Mouse (Mus musculus) heart, embryonic 13.5 days (tissue): ENCODE measurements at regions not wholly inside any gene's neighbourhood (a gene's known extent, or its start where the extent isn't known, plus 50 kb on each side); places are given as distances from the start of the nearest gene placed in this dataset.

Experiments
- ATAC-seq: fragments of 200-750 bp; cut with Nextera tagmentation; 2 replicates; pipeline ENCODE4 v1.8.0; 2017; ENCODE audit warnings: moderate TSS enrichment; ENCODE audit not compliant: insufficient number of reproducible peaks, low FRiP score, low TSS enrichment; ENCODE audit errors: extremely low read depth
- H3K27ac ChIP-seq: fragments of 300-500 bp; sonication (generic); replicated peaks from 2 replicates; pipeline ENCODE4 v1.5.1; 2015; ENCODE audit warnings: moderate library complexity, mild to moderate bottlenecking, inconsistent platforms
- H3K27me3 ChIP-seq: fragments of 300-500 bp; sonication (generic); replicated peaks from 2 replicates; pipeline ENCODE4 v1.6.1; 2015; ENCODE audit warnings: mild to moderate bottlenecking, inconsistent platforms
- H3K36me3 ChIP-seq: fragments of 300-500 bp; sonication (generic); 2 replicates; pipeline ENCODE4 v1.6.1; 2015; ENCODE audit warnings: mild to moderate bottlenecking, inconsistent platforms
- H3K4me1 ChIP-seq: fragments of 300-500 bp; sonication (generic); 2 replicates; pipeline ENCODE4 v1.6.1; 2015; ENCODE audit warnings: inconsistent platforms
- H3K4me2 ChIP-seq: fragments of 300-500 bp; sonication (generic); 2 replicates; pipeline ENCODE4 v1.6.1; 2015; ENCODE audit warnings: inconsistent platforms, mild to moderate bottlenecking, moderate library complexity
- H3K4me3 ChIP-seq: fragments of 300-500 bp; sonication (generic); 2 replicates; pipeline ENCODE4 v1.5.1; 2015; ENCODE audit warnings: moderate library complexity, mild to moderate bottlenecking, inconsistent platforms
- H3K9ac ChIP-seq: fragments of 300-500 bp; sonication (generic); 2 replicates; pipeline ENCODE4 v1.6.1; 2015; ENCODE audit warnings: inconsistent platforms, mild to moderate bottlenecking, moderate library complexity
- H3K9me3 ChIP-seq: fragments of 300-500 bp; sonication (generic); 2 replicates; pipeline ENCODE4 v1.6.1; 2016; ENCODE audit warnings: inconsistent platforms
- WGBS: fragments of 180-500 bp; shearing (Covaris S2); methylation state at CpG from one replicate; pipeline ENCODE4 v1.1.7; 2015; ENCODE audit warnings: mixed read lengths; 5-methylcytosine and 5-hydroxymethylcytosine counted together

- Histone ChIP-seq H3K9me3 (no peaks in the 10 kb centered on the region), H3K4me2 (no peak overlapping the region), H3K27ac (no peak overlapping the region), H3K36me3 (no peaks in the 10 kb centered on the region), H3K4me3 (no peak overlapping the region), H3K4me1 (peaks cover 17% of the 10 kb centered on the region; the same call in 1 of the 2 replicates), H3K9ac (no peak overlapping the region), H3K27me3 (no peaks in the 10 kb centered on the region)
- WGBS: 55% methylated on average over 2 of the region's 2 CpGs
- no peak for ATAC-seq
Measured at GRCm38 (mm10) chr15:62490548-62490947, 1354.4 kb downstream of the Gsdmc2 start.

- WGBS: 78% methylated on average over 6 of the region's 6 CpGs
Measured at GRCm38 (mm10) chr15:62486540-62486939, 1358.4 kb downstream of the Gsdmc2 start.

GRCm38 (mm10) chr15:62484350-62484749, 1360.6 kb downstream of the Gsdmc2 start:
- no peak overlapping the region for H3K9ac ChIP-seq
- WGBS: 80% methylated on average over 3 of the region's 3 CpGs

More at GRCm38 (mm10) chr15:62486540-62486939, 1358.4 kb downstream of the Gsdmc2 start:
- H3K27me3 ChIP-seq: no peaks in the 10 kb centered on the region
- no peak for ATAC-seq
- H3K4me3 ChIP-seq: no peak overlapping the region
- no peak overlapping the region for H3K27ac ChIP-seq
- no peak overlapping the region for H3K9ac ChIP-seq
- H3K4me1 ChIP-seq: peaks cover 17% of the 10 kb centered on the region; the same call in 1 of the 2 replicates
- H3K36me3 ChIP-seq: no peaks in the 10 kb centered on the region
- no peak overlapping the region for H3K4me2 ChIP-seq
- H3K9me3 ChIP-seq: no peaks in the 10 kb centered on the region

GRCm38 (mm10) chr15:62483534-62483933, 1361.4 kb downstream of the Gsdmc2 start:
- H3K4me3 ChIP-seq: no peak overlapping the region
- no peak overlapping the region for H3K9ac ChIP-seq
- no peaks in the 10 kb centered on the region for H3K36me3 ChIP-seq
- ATAC-seq: no peak
- no peak overlapping the region for H3K27ac ChIP-seq
- no peaks in the 10 kb centered on the region for H3K27me3 ChIP-seq
- H3K9me3 ChIP-seq: no peaks in the 10 kb centered on the region
- H3K4me1 ChIP-seq: 0 out of 2 replicates have a peak, but pooled peaks cover 2% of the 10 kb centered on the region
- no peak overlapping the region for H3K4me2 ChIP-seq
- 67% methylated on average over 1 of the region's 1 CpGs for WGBS

More at GRCm38 (mm10) chr15:62484350-62484749, 1360.6 kb downstream of the Gsdmc2 start:
- 0 out of 2 replicates have a peak, but pooled peaks cover 7% of the 10 kb centered on the region for H3K4me1 ChIP-seq
- H3K36me3 ChIP-seq: no peaks in the 10 kb centered on the region
- H3K27me3 ChIP-seq: no peaks in the 10 kb centered on the region
- H3K4me2 ChIP-seq: no peak overlapping the region
- H3K9me3 ChIP-seq: no peaks in the 10 kb centered on the region
- no peak for ATAC-seq
- no peak overlapping the region for H3K4me3 ChIP-seq
- H3K27ac ChIP-seq: no peak overlapping the region

GRCm38 (mm10) chr15:62482357-62482756, 1362.6 kb downstream of the Gsdmc2 start:
- Histone ChIP-seq H3K27me3 (no peaks in the 10 kb centered on the region), H3K9me3 (no peaks in the 10 kb centered on the region), H3K27ac (no peak overlapping the region), H3K36me3 (no peaks in the 10 kb centered on the region), H3K4me1 (no peaks in the 10 kb centered on the region), H3K4me2 (no peak overlapping the region), H3K4me3 (no peak overlapping the region), H3K9ac (no peak overlapping the region)
- ATAC-seq: no peak
- WGBS: 79% methylated on average over 7 of the region's 7 CpGs

- ATAC-seq: no peak
- peaks cover 6% of the 10 kb centered on the region; the same call in 1 of the 2 replicates for H3K4me1 ChIP-seq
- 78% methylated on average over 2 of the region's 2 CpGs for WGBS
Measured at GRCm38 (mm10) chr15:62477779-62478178, 1367.2 kb downstream of the Gsdmc2 start.

GRCm38 (mm10) chr15:62476452-62476851, 1368.5 kb downstream of the Gsdmc2 start:
- Histone ChIP-seq H3K4me2 (no peak overlapping the region), H3K27ac (no peak overlapping the region), H3K36me3 (no peaks in the 10 kb centered on the region), H3K9me3 (no peaks in the 10 kb centered on the region), H3K4me1 (peaks cover 6% of the 10 kb centered on the region; the same call in 1 of the 2 replicates), H3K4me3 (no peak overlapping the region), H3K27me3 (peaks cover 4% of the 10 kb centered on the region; the same call in 1 of the 2 replicates), H3K9ac (no peak overlapping the region)
- 72% methylated on average over 4 of the region's 4 CpGs for WGBS
- no peak for ATAC-seq

More at GRCm38 (mm10) chr15:62477779-62478178, 1367.2 kb downstream of the Gsdmc2 start:
- peaks cover 1% of the 10 kb centered on the region; the same call in 1 of the 2 replicates for H3K27me3 ChIP-seq
- no peak overlapping the region for H3K27ac ChIP-seq
- no peaks in the 10 kb centered on the region for H3K36me3 ChIP-seq
- no peak overlapping the region for H3K4me3 ChIP-seq
- H3K4me2 ChIP-seq: no peak overlapping the region
- H3K9ac ChIP-seq: no peak overlapping the region
- no peaks in the 10 kb centered on the region for H3K9me3 ChIP-seq

GRCm38 (mm10) chr15:62470683-62471331, 1374.2 kb downstream of the Gsdmc2 start:
- no peak for ATAC-seq
- Histone ChIP-seq H3K27ac (no peak overlapping the region), H3K36me3 (no peaks in the 10 kb centered on the region), H3K4me2 (no peak overlapping the region), H3K4me3 (no peak overlapping the region), H3K9ac (no peak overlapping the region), H3K4me1 (peaks cover 6% of the 10 kb centered on the region; the same call in 1 of the 2 replicates), H3K9me3 (no peaks in the 10 kb centered on the region), H3K27me3 (peaks cover 4% of the 10 kb centered on the region; the same call in 1 of the 2 replicates)
- whole genome bisulfite sequencing: 71% methylated on average over 7 of the region's 7 CpGs

GRCm38 (mm10) chr15:62468076-62468475, 1376.9 kb downstream of the Gsdmc2 start:
- whole genome bisulfite sequencing: 62% methylated on average over 3 of the region's 3 CpGs
- Histone ChIP-seq H3K27ac (no peak overlapping the region), H3K9me3 (no peaks in the 10 kb centered on the region), H3K4me1 (no peaks in the 10 kb centered on the region), H3K4me3 (no peak overlapping the region), H3K9ac (no peak overlapping the region), H3K36me3 (no peaks in the 10 kb centered on the region), H3K27me3 (peaks cover 4% of the 10 kb centered on the region; the same call in 1 of the 2 replicates), H3K4me2 (no peak overlapping the region)
- no peak for ATAC-seq

GRCm38 (mm10) chr15:62466856-62467255, 1378.1 kb downstream of the Gsdmc2 start:
- no peak overlapping the region for H3K9ac ChIP-seq
- H3K4me1 ChIP-seq: 0 out of 2 replicates have a peak, but pooled peaks cover 4% of the 10 kb centered on the region
- no peaks in the 10 kb centered on the region for H3K9me3 ChIP-seq
- no peak overlapping the region for H3K27ac ChIP-seq
- H3K4me2 ChIP-seq: no peak overlapping the region
- H3K27me3 ChIP-seq: no peaks in the 10 kb centered on the region
- no peaks in the 10 kb centered on the region for H3K36me3 ChIP-seq
- H3K4me3 ChIP-seq: no peak overlapping the region
- no peak for ATAC-seq

GRCm38 (mm10) chr15:62465026-62465839, 1379.7 kb downstream of the Gsdmc2 start:
- Histone ChIP-seq H3K27me3 (no peaks in the 10 kb centered on the region), H3K4me1 (0 out of 2 replicates have a peak, but pooled peaks cover 4% of the 10 kb centered on the region), H3K27ac (no peak overlapping the region), H3K9ac (no peak overlapping the region), H3K4me2 (no peak overlapping the region), H3K9me3 (no peaks in the 10 kb centered on the region), H3K4me3 (no peak overlapping the region), H3K36me3 (no peaks in the 10 kb centered on the region)
- ATAC-seq: no peak
- 63% methylated on average over 6 of the region's 6 CpGs for WGBS
